Mouse (Mus musculus) small intestine, adult 2 months (tissue): ENCODE results near the gene Fam169b.

Experiments used
- CTCF ChIP-seq: fragments of 200-500 bp; IDR thresholded peaks from 2 replicates; pipeline ENCODE4 v1.5.1; 2012; ENCODE audit warnings: low read depth, mild to moderate bottlenecking, control low read depth, inconsistent platforms, low read length, moderate library complexity, mixed read lengths; ENCODE audit not compliant: insufficient replicate concordance, insufficient read length; ENCODE audit errors: extremely low read depth
- POLR2A ChIP-seq: fragments of 200-500 bp; IDR thresholded peaks from 2 replicates; pipeline ENCODE4 v1.6.1; 2012; ENCODE audit warnings: low read depth, mild to moderate bottlenecking, control low read depth, inconsistent platforms, low read length, moderate library complexity

GRCm38 (mm10) chr7:68296487-68296886 is 22.8 kb downstream of the Fam169b start:
- TF ChIP-seq CTCF (no peak), POLR2A (no peak)
